9 mouse cellular contexts compared by ENCODE assay signal in the genomic region with DNA sequence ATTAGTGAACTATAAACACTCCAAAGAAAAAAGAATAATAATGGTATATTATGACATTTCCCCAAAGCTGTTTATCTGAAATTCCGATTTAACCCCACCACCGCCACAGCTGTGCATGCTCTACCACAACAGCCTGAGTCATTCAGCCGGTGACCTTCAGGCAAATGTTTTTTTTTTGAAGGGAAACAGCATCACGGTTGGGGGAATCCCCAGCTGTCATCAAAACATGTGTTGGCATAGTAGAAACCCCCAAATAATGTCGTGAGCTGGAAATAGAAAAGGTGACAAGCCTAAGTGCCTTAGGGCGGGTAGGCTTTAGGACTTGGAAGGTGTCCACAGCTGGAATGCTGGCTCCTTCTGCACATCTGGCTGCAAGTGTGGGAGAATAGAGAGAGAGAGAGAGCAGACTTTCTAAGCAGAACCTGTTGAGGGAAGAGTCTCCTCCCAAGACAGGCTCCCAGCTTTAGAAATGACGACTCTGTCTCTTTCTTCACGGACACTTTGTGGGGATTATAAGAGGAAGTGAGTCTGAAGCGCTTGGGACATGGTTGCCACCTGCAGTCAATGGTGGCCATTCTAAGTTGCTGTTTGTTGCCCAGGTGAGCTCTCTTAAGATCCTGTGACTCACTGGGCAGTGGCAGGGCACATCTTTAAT. TPM values are rescaled to one million over a fixed set of nuclear protein-coding genes. Genes with fewer than 3 reads are reported as not detected.
A peak's percentile ranks its signal among the peaks of the same experiment; 100 is the strongest.
DNase-seq lines count a peak whose midpoint lies in the region; ATAC-seq and TF ChIP-seq lines count a peak whose summit lies in the region.
"Had no signal": no experiment of that assay in that cellular context is flagged by ENCODE, and none has a peak within 500 bp of the region (broad histone marks: within the 10 kb centered on the region; RNA-seq: fewer than 3 reads in every experiment).

No protein-coding gene starts in this region.

- DNase-seq in lung, postnatal 25 days (ENCODE audit: low spot score), result peak; percentile 55
- DNase-seq in lung, adult 2 months, result no peak
- peak; percentile 72 for DNase-seq in adrenal gland, postnatal 14 days
- peak; percentile 30 to 46 for DNase-seq in thymus, postnatal 36 days
- DNase-seq in layer of hippocampus, postnatal 14 days (ENCODE audit: low spot score in 2 of 2), result no peak
- no peak for DNase-seq in left cerebral cortex, adult 8-10 months (ENCODE audit: low spot score in 2 of 2)

- no peaks in the 10 kb centered on the region for H3K36me3 ChIP-seq in macrophage (ENCODE audit: inconsistent target)
- H3K36me3 ChIP-seq in kidney, embryonic 14.5 days (ENCODE audit: control insufficient read depth, insufficient read depth, low read length), result no peaks in the 10 kb centered on the region

- no peaks in the 10 kb centered on the region for H3K79me2 ChIP-seq in macrophage (ENCODE audit: inconsistent target)

- H3K9ac ChIP-seq in kidney, embryonic 14.5 days (ENCODE audit: low read depth, low read length), result no peak overlapping the region

- no peak for TF ChIP-seq CTCF in lung, adult 2 months (IDR thresholded peaks at IDR 0.05; ENCODE audit: insufficient read depth, low read length)

- WGBS in lung, adult 2 months, result 32% methylated on average over 9 of the region's 9 CpGs
- WGBS in macrophage (ENCODE audit: missing documents), result 7% methylated on average over 9 of the region's 9 CpGs
- 57% methylated on average over 9 of the region's 9 CpGs for WGBS in kidney, embryonic 14.5 days

- TF ChIP-seq POLR2A in lung, adult 2 months (IDR thresholded peaks at IDR 0.05; ENCODE audit: borderline replicate concordance, extremely low read depth, low read depth, low read length), result no peak

- H3K27ac ChIP-seq in macrophage, result peak overlapping the region; percentile 97
- H3K27ac ChIP-seq in kidney, embryonic 14.5 days (ENCODE audit: low read depth, low read length), result no peak overlapping the region

- no peaks in the 10 kb centered on the region for H3K9me3 ChIP-seq in kidney, embryonic 14.5 days (ENCODE audit: control insufficient read depth, low read length)

- ATAC-seq in kidney, embryonic 14.5 days (ENCODE audit: low FRiP score, low TSS enrichment), result no peak
- ATAC-seq: hindbrain, embryonic 16.5 days had no signal

- no peak overlapping the region for H3K4me3 ChIP-seq in lung, adult 2 months (replicated peaks; ENCODE audit: extremely low read depth, low read depth, low read length)
- no peak overlapping the region for H3K4me3 ChIP-seq in macrophage (ENCODE audit: inconsistent target)
- no peak overlapping the region for H3K4me3 ChIP-seq in kidney, embryonic 14.5 days (ENCODE audit: low read length)

- no peaks in the 10 kb centered on the region for H3K27me3 ChIP-seq in kidney, embryonic 14.5 days (ENCODE audit: control insufficient read depth, insufficient read depth, low read length)

- H3K4me1 ChIP-seq in lung, adult 2 months (ENCODE audit: control insufficient read depth, insufficient read depth, low read length), result peaks cover 18% of the 10 kb centered on the region
- H3K4me1 ChIP-seq in kidney, embryonic 14.5 days (ENCODE audit: control insufficient read depth, insufficient read depth, low read length), result peaks cover 22% of the 10 kb centered on the region

- H3K4me2 ChIP-seq in kidney, embryonic 14.5 days (replicated peaks; ENCODE audit: low read depth, low read length), result no peak overlapping the region

RNA-seq across cellular contexts. Expression of gene Fgd2, which starts 33.5 kb away (rescaled TPM):
- polyA plus RNA-seq in lung, adult 2 months (2012; rRNA removed), result 44.3 and 53.7 TPM in 2 replicates
- total RNA-seq in adrenal gland, postnatal 14 days (2021), result 2.2 and 11.5 TPM in 2 replicates
- 1,000 to 10,000 TPM in 7 of 26 experiments, 100 to 1,000 TPM in 18, 10 to 100 TPM in 1; 86.9 to 1,791 (median 552) TPM for total RNA-seq in macrophage (2018; cell fraction: chromatin; rRNA removed)
- 100 to 1,000 TPM in 4 of 26 experiments, 10 to 100 TPM in 22; 20.6 to 153 (median 53.9) TPM for total RNA-seq in macrophage (2018; cell fraction: cytosol; rRNA removed)
- total RNA-seq in macrophage (2018; cell fraction: nucleus; rRNA removed), result 100 to 1,000 TPM in 25 of 26 experiments, 10 to 100 TPM in 1; 94.6 to 605 (median 335) TPM
- 29.2 to 94.0 TPM (median 43.1 TPM) in 3 replicates for polyA plus RNA-seq in macrophage (2018)
- 9.5 and 9.6 TPM in 2 replicates for polyA plus RNA-seq in kidney, embryonic 14.5 days (2014; fragmentation: Nextera tagmentation; extraction: Ambion mirVana)
- 1 to 10 TPM; 5.6 to 9.0 TPM for total RNA-seq in layer of hippocampus, postnatal 14 days (2021)
- 1 to 10 TPM; 7.5 to 7.9 (median 7.6) TPM for total RNA-seq in left cerebral cortex, adult 8-10 months (2022)

RNA-seq across cellular contexts. Expression of gene Mtch1, which starts 46.5 kb away (rescaled TPM):
- 413 and 456 TPM in 2 replicates for polyA plus RNA-seq in lung, adult 2 months (2012; rRNA removed)
- 300 and 316 TPM in 2 replicates for total RNA-seq in adrenal gland, postnatal 14 days (2021)
- 100 to 1,000 TPM in 15 of 26 experiments, 10 to 100 TPM in 11; 33.9 to 200 (median 104) TPM for total RNA-seq in macrophage (2018; cell fraction: chromatin; rRNA removed)
- 100 to 1,000 TPM; 105 to 170 (median 135) TPM for total RNA-seq in macrophage (2018; cell fraction: cytosol; rRNA removed)
- 100 to 1,000 TPM in 3 of 26 experiments, 10 to 100 TPM in 23; 40.0 to 130 (median 72.8) TPM for total RNA-seq in macrophage (2018; cell fraction: nucleus; rRNA removed)
- 107 to 155 TPM (median 130 TPM) in 3 replicates for polyA plus RNA-seq in macrophage (2018)
- 297 and 364 TPM in 2 replicates for polyA plus RNA-seq in kidney, embryonic 14.5 days (2014; fragmentation: Nextera tagmentation; extraction: Ambion mirVana)
- total RNA-seq in layer of hippocampus, postnatal 14 days (2021), result 100 to 1,000 TPM; 525 to 527 TPM
- 100 to 1,000 TPM; 565 to 601 (median 593) TPM for total RNA-seq in left cerebral cortex, adult 8-10 months (2022)

Comparison
In these comparisons a context has a peak if more than half of its experiments do, and no peak if none do; other contexts are left out.
1. DNase-seq: peak in lung, postnatal 25 days (single experiment), adrenal gland, postnatal 14 days (single experiment) and thymus, postnatal 36 days (2 of 2); none in lung, adult 2 months (single experiment), layer of hippocampus, postnatal 14 days (0 of 2) and left cerebral cortex, adult 8-10 months (0 of 2).